Mouse (Mus musculus): ENCODE measurements at regions not wholly inside any gene's neighbourhood (a gene's known extent, or its start where the extent isn't known, plus 50 kb on each side); places are given as distances from the start of the nearest gene placed in this dataset.

DNA sequence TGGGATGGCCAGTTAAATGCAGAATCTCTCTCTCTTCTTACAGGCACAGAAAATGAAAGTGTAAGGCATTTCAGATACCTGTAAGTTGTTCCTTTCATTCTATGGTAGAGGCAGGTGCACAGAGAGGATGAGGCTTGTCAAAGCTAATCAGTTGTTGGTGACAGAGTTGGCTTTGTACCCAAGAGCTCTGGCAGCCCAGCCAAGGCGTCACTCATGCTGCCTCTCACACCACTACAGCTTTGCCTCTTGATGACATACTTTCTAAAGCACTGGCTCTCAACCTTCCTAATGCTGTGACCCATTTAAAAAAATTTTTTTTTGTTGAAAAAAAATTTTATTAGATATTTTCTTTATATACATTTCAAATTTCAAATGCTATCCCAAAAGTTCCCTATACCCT is 105.4 kb downstream of the 4930564D02Rik start:
- Histone ChIP-seq H3K27ac (ENCODE audit: control insufficient read depth, low read depth, low read length) (no peak overlapping the region), H3K27me3 (ENCODE audit: control insufficient read depth in 1 of 2, insufficient read depth in 2 of 2, low read length in 2 of 2) (no peaks in the 10 kb centered on the region; a peak in 1 of 4 replicates), H3K79me2 (ENCODE audit: control insufficient read depth, insufficient read depth, low read length, poor library complexity) (no peaks in the 10 kb centered on the region), H3K9ac (ENCODE audit: control insufficient read depth, low read depth, low read length, poor library complexity, severe bottlenecking) (no peak overlapping the region), H3K9me3 (replicated peaks; ENCODE audit: insufficient read depth, low read length) (no peaks in the 10 kb centered on the region), H3K4me3 (ENCODE audit: control insufficient read depth in 1 of 2, insufficient read depth in 1 of 2, low read depth in 2 of 2, low read length in 2 of 2) (no peak overlapping the region), H3K36me3 (ENCODE audit: control insufficient read depth in 1 of 2, insufficient read depth in 2 of 2, low read length in 2 of 2) (no peaks in the 10 kb centered on the region), H3K4me1 (ENCODE audit: control insufficient read depth in 1 of 2, insufficient read depth in 2 of 2, low read length in 2 of 2) (no peaks in the 10 kb centered on the region)
- TF ChIP-seq MYC (IDR thresholded peaks at IDR 0.05; ENCODE audit: low read depth, low read length) (no peak), POLR2AphosphoS5 (IDR thresholded peaks at IDR 0.05; ENCODE audit: borderline replicate concordance, low read depth, low read length) (no peak), UBTF (IDR thresholded peaks at IDR 0.05; ENCODE audit: borderline replicate concordance, insufficient read depth, low read depth, low read length) (no peak), MYB (IDR thresholded peaks at IDR 0.05; ENCODE audit: low read depth, low read length) (no peak), USF1 (IDR thresholded peaks at IDR 0.05; ENCODE audit: low read depth, low read length) (no peak), KAT2A (conservative IDR thresholded peaks at IDR 0.05; ENCODE audit: low read depth, low read length) (no peak), EP300 (IDR thresholded peaks at IDR 0.05; ENCODE audit: low read depth in 1 of 2, low read length in 2 of 2) (no peak), ETS1 (IDR thresholded peaks at IDR 0.05; ENCODE audit: low read depth, low read length) (no peak), GATA1 (IDR thresholded peaks at IDR 0.05; ENCODE audit: low read depth, low read length) (no peak)
- no peak for DNase-seq (ENCODE audit: low read depth, low spot score)

DNA sequence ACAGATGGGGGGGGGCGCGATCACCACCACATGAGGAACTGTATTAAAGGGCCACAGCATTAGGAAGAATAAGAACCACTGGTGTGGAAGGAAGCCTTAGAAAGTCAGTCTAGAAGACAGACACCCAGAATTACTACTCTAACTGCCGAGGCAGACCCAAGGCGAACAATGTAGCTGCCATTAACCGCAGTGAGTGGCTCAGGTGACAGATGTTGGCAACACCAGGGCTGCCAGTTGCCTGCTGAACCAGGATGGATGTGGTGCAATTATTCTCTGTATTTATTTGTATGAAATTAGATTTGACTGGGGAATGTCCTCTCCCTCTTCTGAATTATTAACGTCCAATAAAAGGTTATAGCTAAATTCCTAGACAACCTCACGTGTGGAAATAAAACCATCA is 124.7 kb downstream of the 4930564D02Rik start:
- no peaks in the 10 kb centered on the region for H3K27me3 ChIP-seq (ENCODE audit: control insufficient read depth in 1 of 2, insufficient read depth in 2 of 2, low read length in 2 of 2)
- no peaks in the 10 kb centered on the region for H3K79me2 ChIP-seq (ENCODE audit: control insufficient read depth, insufficient read depth, low read length, poor library complexity)
- no peak overlapping the region for H3K4me3 ChIP-seq (ENCODE audit: control insufficient read depth in 1 of 2, insufficient read depth in 1 of 2, low read depth in 2 of 2, low read length in 2 of 2)
- TF ChIP-seq GATA1 (IDR thresholded peaks at IDR 0.05; ENCODE audit: low read depth, low read length): no peak
- TF ChIP-seq USF2 (IDR thresholded peaks at IDR 0.05; ENCODE audit: borderline replicate concordance in 1 of 2, insufficient read depth in 1 of 2, low read depth in 1 of 2, low read length in 2 of 2): no peak
- no peak for TF ChIP-seq MAFK (IDR thresholded peaks at IDR 0.05; ENCODE audit: borderline replicate concordance, low read depth, low read length)
- TF ChIP-seq ZKSCAN1 (IDR thresholded peaks at IDR 0.05; ENCODE audit: low read depth, low read length): no peak
- no peak for TF ChIP-seq TAL1 (IDR thresholded peaks at IDR 0.05; ENCODE audit: low read length)
- no peak overlapping the region for H3K27ac ChIP-seq (ENCODE audit: control insufficient read depth, low read depth, low read length)
- H3K9ac ChIP-seq (ENCODE audit: control insufficient read depth, low read depth, low read length, poor library complexity, severe bottlenecking): no peak overlapping the region
- DNase-seq (ENCODE audit: low read depth, low spot score): no peak
- no peaks in the 10 kb centered on the region for H3K4me1 ChIP-seq (ENCODE audit: control insufficient read depth in 1 of 2, insufficient read depth in 2 of 2, low read length in 2 of 2)
- no peaks in the 10 kb centered on the region for H3K9me3 ChIP-seq (replicated peaks; ENCODE audit: insufficient read depth, low read length)
- H3K36me3 ChIP-seq (ENCODE audit: control insufficient read depth in 1 of 2, insufficient read depth in 2 of 2, low read length in 2 of 2): no peaks in the 10 kb centered on the region

DNA sequence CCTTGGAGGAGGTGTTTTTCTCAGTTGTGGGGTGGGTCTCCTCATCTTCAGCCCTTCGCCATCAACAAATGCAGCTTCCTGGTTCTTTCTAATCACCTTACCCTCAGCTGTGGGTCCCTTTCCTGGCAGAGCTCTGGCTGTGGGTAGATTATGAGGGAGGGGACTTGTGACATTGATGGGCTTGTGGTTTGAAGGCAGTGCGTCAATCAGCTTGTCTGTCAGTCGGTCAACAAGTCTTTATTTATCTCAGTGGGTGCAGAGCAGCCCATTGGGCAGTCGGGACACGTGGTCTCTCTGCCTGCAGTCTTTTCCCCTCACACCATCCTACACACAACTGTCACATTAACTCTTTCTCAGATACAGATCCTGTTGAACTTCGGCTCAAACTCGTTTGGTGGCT is 125.2 kb downstream of the 4930564D02Rik start:
- no peak for DNase-seq (ENCODE audit: low read depth, low spot score)
- Histone ChIP-seq H3K9me3 (replicated peaks; ENCODE audit: insufficient read depth, low read length) (no peaks in the 10 kb centered on the region), H3K27ac (ENCODE audit: control insufficient read depth, low read depth, low read length) (no peak overlapping the region), H3K9ac (ENCODE audit: control insufficient read depth, low read depth, low read length, poor library complexity, severe bottlenecking) (no peak overlapping the region), H3K27me3 (ENCODE audit: control insufficient read depth in 1 of 2, insufficient read depth in 2 of 2, low read length in 2 of 2) (no peaks in the 10 kb centered on the region), H3K36me3 (ENCODE audit: control insufficient read depth in 1 of 2, insufficient read depth in 2 of 2, low read length in 2 of 2) (no peaks in the 10 kb centered on the region), H3K4me1 (ENCODE audit: control insufficient read depth in 1 of 2, insufficient read depth in 2 of 2, low read length in 2 of 2) (no peaks in the 10 kb centered on the region), H3K4me3 (ENCODE audit: control insufficient read depth in 1 of 2, insufficient read depth in 1 of 2, low read depth in 2 of 2, low read length in 2 of 2) (no peak overlapping the region), H3K79me2 (ENCODE audit: control insufficient read depth, insufficient read depth, low read length, poor library complexity) (no peaks in the 10 kb centered on the region)
- no peak for TF ChIP-seq UBTF (IDR thresholded peaks at IDR 0.05; ENCODE audit: borderline replicate concordance, insufficient read depth, low read depth, low read length)
- no peak for TF ChIP-seq CTCF (IDR thresholded peaks at IDR 0.05 in 2 of 3, conservative IDR thresholded peaks at IDR 0.05 in 1 of 3; ENCODE audit: control insufficient read depth in 1 of 3, insufficient read depth in 1 of 3, low read depth in 2 of 3, low read length in 3 of 3, poor library complexity in 1 of 3, severe bottlenecking in 1 of 3)
- TF ChIP-seq TCF12 (IDR thresholded peaks at IDR 0.05; ENCODE audit: low read depth, low read length): no peak
- no peak for TF ChIP-seq CHD1 (IDR thresholded peaks at IDR 0.05; ENCODE audit: low read depth, low read length)
- no peak for TF ChIP-seq USF2 (IDR thresholded peaks at IDR 0.05; ENCODE audit: borderline replicate concordance in 1 of 2, insufficient read depth in 1 of 2, low read depth in 1 of 2, low read length in 2 of 2)
- no peak for TF ChIP-seq CHD2 (IDR thresholded peaks at IDR 0.05; ENCODE audit: low read length)
- no peak for TF ChIP-seq TBP (IDR thresholded peaks at IDR 0.05; ENCODE audit: low read depth, low read length)
- no peak for TF ChIP-seq MXI1 (IDR thresholded peaks at IDR 0.05; ENCODE audit: low read depth, low read length)
- TF ChIP-seq ELF1 (IDR thresholded peaks at IDR 0.05; ENCODE audit: low read depth, low read length): no peak
- TF ChIP-seq GATA1 (IDR thresholded peaks at IDR 0.05; ENCODE audit: low read depth, low read length): no peak
- TF ChIP-seq MAZ (IDR thresholded peaks at IDR 0.05; ENCODE audit: low read depth, low read length): no peak
- TF ChIP-seq ZC3H11A (IDR thresholded peaks at IDR 0.05; ENCODE audit: low read depth, low read length): no peak
- no peak for TF ChIP-seq MYB (IDR thresholded peaks at IDR 0.05; ENCODE audit: low read depth, low read length)
- TF ChIP-seq POLR2AphosphoS5 (IDR thresholded peaks at IDR 0.05; ENCODE audit: borderline replicate concordance, low read depth, low read length): no peak
- no peak for TF ChIP-seq TAL1 (IDR thresholded peaks at IDR 0.05; ENCODE audit: low read length)
